Mouse (Mus musculus) stomach, postnatal 0 days (tissue): Measurements from ENCODE around the gene Afp. TPM values are rescaled to one million over a fixed set of nuclear protein-coding genes. Genes with fewer than 3 reads are reported as not detected.

ENCODE experiments used
- ATAC-seq: fragments of 200-750 bp; cut with Nextera tagmentation; 2 replicates; pipeline ENCODE4 v1.8.0; 2017; ENCODE audit not compliant: low FRiP score, low TSS enrichment
- DNase-seq: peaks from one replicate; pipeline ENCODE4 v3.0.0-alpha.2; 2016; ENCODE audit warnings: low spot score
- H3K27ac ChIP-seq: fragments of 300-500 bp; sonication (generic); replicated peaks from 2 replicates; pipeline ENCODE4 v1.5.1; 2014; ENCODE audit warnings: mild to moderate bottlenecking, control low read depth
- H3K27me3 ChIP-seq: fragments of 300-500 bp; sonication (generic); 2 replicates; pipeline ENCODE4 v1.6.1; 2014; ENCODE audit warnings: low read length; ENCODE audit not compliant: control insufficient read depth, insufficient read depth
- H3K36me3 ChIP-seq: fragments of 300-500 bp; sonication (generic); 2 replicates; pipeline ENCODE4 v1.6.1; 2014; ENCODE audit warnings: low read length, mixed read lengths; ENCODE audit not compliant: control insufficient read depth, insufficient read depth
- H3K4me1 ChIP-seq: fragments of 300-500 bp; sonication (generic); replicated peaks from 2 replicates; pipeline ENCODE4 v1.6.1; 2014; ENCODE audit warnings: antibody characterized with exemption; ENCODE audit not compliant: control insufficient read depth, insufficient read depth
- H3K4me2 ChIP-seq: fragments of 300-500 bp; sonication (generic); replicated peaks from 2 replicates; pipeline ENCODE4 v1.6.1; 2014; ENCODE audit warnings: low read depth, mild to moderate bottlenecking, control low read depth, moderate library complexity
- H3K4me3 ChIP-seq: fragments of 300-500 bp; sonication (generic); 2 replicates; pipeline ENCODE4 v1.5.1; 2014; ENCODE audit warnings: low read depth, low read length, control low read depth
- H3K9ac ChIP-seq: fragments of 300-500 bp; sonication (generic); 2 replicates; pipeline ENCODE4 v1.6.1; 2014; ENCODE audit warnings: mild to moderate bottlenecking, low read length, control low read depth, mixed read lengths
- H3K9me3 ChIP-seq: fragments of 300-500 bp; sonication (generic); 2 replicates; pipeline ENCODE4 v1.6.1; 2016; ENCODE audit warnings: low read length; ENCODE audit not compliant: control insufficient read depth
- CTCF ChIP-seq: IDR thresholded peaks from 2 replicates; pipeline ENCODE4 v1.5.1; 2016; ENCODE audit warnings: antibody characterized with exemption, low read depth, mild to moderate bottlenecking, moderate library complexity
- EP300 ChIP-seq: optimal IDR thresholded peaks from 2 replicates; pipeline ENCODE3; 2016; ENCODE audit warnings: antibody characterized with exemption
- WGBS: fragments of 180-500 bp; shearing (Covaris S2); extraction: QIAGEN DNeasy Blood & Tissue Kit; methylation state at CpG from one replicate; pipeline ENCODE4 v1.1.7; 2014; 5-methylcytosine and 5-hydroxymethylcytosine counted together
- polyA plus RNA-seq: library from polyadenylated mRNA; unstranded; fragments of >200 nt; fragmentation: Nextera tagmentation; extraction: Ambion mirVana; gene quantifications from 2 replicates; pipeline ENCODE4 v1.2.1, GENCODE M21; 2015

The Afp gene
- 25.1 and 56.2 TPM in 2 replicates for polyA plus RNA-seq

DNA sequence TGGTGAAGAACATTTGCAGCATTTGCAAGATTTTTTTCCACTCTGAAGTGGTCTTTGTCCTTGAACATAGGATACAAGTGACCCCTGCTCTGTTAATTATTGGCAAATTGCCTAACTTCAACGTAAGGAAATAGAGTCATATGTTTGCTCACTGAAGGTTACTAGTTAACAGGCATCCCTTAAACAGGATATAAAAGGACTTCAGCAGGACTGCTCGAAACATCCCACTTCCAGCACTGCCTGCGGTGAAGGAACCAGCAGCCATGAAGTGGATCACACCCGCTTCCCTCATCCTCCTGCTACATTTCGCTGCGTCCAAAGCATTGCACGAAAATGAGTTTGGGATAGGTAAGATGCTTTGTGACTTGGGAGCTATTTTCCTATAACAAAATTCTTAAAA lies at the start of gene Afp:
Gene Afp (plus strand): TSS at position 220 of the 400 bp plus-strand sequence.
- Histone ChIP-seq H3K27ac (no peak within 1 kb of the TSS), H3K4me1 (no peaks in the 10 kb centered on the region), H3K4me3 (no peak within 1 kb of the TSS), H3K27me3 (no peaks in the 10 kb centered on the region), H3K36me3 (no peaks in the 10 kb centered on the region), H3K9ac (no peak within 1 kb of the TSS), H3K4me2 (no peak within 1 kb of the TSS; the same call in 1 of the 2 replicates), H3K9me3 (no peaks in the 10 kb centered on the region)
- TF ChIP-seq CTCF = no peak
- ATAC-seq = no peak
- WGBS = 83% methylated on average over 7 of the region's 7 CpGs
- no peak for DNase-seq

DNA sequence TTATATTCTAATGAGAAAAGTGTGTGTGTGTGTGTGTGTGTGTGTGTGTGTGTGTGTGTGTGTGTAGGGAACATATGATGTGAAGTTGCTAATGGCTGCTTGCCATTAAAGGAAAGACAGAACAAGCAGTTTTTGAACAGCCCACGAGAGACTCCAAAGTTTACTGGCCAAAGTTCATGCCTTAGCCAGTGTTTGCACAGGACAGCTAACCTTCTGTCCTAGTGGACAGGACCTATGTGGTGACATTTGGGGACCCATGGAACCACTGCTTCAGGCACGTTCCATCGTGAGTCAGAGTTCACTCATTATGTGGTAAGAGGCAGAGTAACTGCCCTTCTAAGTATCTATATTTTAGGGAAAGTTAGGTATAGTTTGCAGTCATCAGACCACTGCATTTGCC lies 43.0 kb upstream of the Afp start:
- TF ChIP-seq EP300 (no peak), CTCF (no peak)
- Histone ChIP-seq H3K4me2 (no peak overlapping the region), H3K36me3 (no peaks in the 10 kb centered on the region), H3K27me3 (no peaks in the 10 kb centered on the region), H3K4me3 (no peak overlapping the region), H3K4me1 (no peaks in the 10 kb centered on the region), H3K9ac (no peak overlapping the region), H3K27ac (no peak overlapping the region), H3K9me3 (no peaks in the 10 kb centered on the region)
- 71% methylated on average over 3 of the region's 3 CpGs for WGBS
- DNase-seq (no peak), ATAC-seq (no peak)

DNA sequence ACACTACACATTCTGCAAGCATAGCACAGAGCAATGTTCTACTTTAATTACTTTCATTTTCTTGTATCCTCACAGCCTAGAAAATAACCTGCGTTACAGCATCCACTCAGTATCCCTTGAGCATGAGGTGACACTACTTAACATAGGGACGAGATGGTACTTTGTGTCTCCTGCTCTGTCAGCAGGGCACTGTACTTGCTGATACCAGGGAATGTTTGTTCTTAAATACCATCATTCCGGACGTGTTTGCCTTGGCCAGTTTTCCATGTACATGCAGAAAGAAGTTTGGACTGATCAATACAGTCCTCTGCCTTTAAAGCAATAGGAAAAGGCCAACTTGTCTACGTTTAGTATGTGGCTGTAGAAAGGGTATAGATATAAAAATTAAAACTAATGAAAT lies 40.6 kb upstream of the Afp start:
- Histone ChIP-seq H3K27ac (no peak overlapping the region), H3K4me3 (no peak overlapping the region), H3K9me3 (no peaks in the 10 kb centered on the region), H3K27me3 (no peaks in the 10 kb centered on the region), H3K9ac (no peak overlapping the region), H3K4me1 (no peaks in the 10 kb centered on the region), H3K4me2 (no peak overlapping the region), H3K36me3 (no peaks in the 10 kb centered on the region)
- WGBS = 63% methylated on average over 5 of the region's 5 CpGs
- TF ChIP-seq CTCF (no peak), EP300 (no peak)
- no peak for DNase-seq
- no peak for ATAC-seq

DNA sequence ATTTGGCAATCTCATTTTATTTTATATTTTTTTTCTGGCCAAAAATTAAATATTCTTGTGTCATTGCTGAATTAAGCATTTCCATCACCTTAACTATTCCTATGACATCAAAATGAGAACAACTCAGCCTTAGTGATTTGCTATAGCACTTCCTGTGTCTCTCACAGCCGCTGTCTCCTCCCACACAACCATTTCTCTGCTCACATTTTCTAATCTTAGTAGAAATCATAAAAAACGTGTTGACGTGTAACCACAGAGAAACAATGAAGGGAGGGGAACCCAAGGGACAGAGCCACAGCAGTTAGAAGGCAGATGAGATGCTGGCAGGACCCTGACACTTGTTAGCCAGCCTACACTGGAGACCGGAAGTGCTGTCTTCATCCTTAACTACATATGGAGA lies 37.8 kb upstream of the Afp start:
- no peaks in the 10 kb centered on the region for H3K9me3 ChIP-seq
- no peak overlapping the region for H3K4me3 ChIP-seq
- H3K27ac ChIP-seq = no peak overlapping the region
- ATAC-seq = no peak
- no peaks in the 10 kb centered on the region for H3K36me3 ChIP-seq
- H3K9ac ChIP-seq = no peak overlapping the region
- 70% methylated on average over 4 of the region's 4 CpGs for WGBS
- no peaks in the 10 kb centered on the region for H3K4me1 ChIP-seq
- TF ChIP-seq CTCF (no peak), EP300 (no peak)
- H3K4me2 ChIP-seq = no peak overlapping the region
- H3K27me3 ChIP-seq = no peaks in the 10 kb centered on the region
- no peak for DNase-seq

DNA sequence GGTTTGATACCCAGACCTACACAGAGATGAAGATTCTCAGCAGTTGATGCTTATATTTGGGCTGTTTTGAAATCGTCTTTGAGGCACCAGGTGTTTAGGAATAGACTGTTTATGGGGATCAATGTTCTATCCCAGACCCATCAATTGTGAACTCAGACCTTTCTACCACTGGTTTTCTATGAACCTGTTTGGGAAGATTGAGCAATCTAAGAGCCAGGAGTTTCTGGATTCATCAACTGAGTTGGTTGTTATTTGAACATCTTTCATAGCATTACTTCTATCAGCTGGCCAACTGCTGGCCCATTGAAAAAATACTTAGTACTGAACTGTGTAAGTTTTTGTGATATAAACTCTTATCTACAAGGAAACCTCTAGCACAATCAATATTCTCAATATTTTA lies 33.3 kb upstream of the Afp start:
- no peak overlapping the region for H3K4me3 ChIP-seq
- no peak for ATAC-seq
- 72% methylated on average over 1 of the region's 1 CpGs for WGBS
- no peak overlapping the region for H3K4me2 ChIP-seq
- no peaks in the 10 kb centered on the region for H3K9me3 ChIP-seq
- H3K27ac ChIP-seq = no peak overlapping the region
- TF ChIP-seq EP300 = no peak
- TF ChIP-seq CTCF = no peak
- H3K27me3 ChIP-seq = no peaks in the 10 kb centered on the region
- no peak overlapping the region for H3K9ac ChIP-seq
- H3K36me3 ChIP-seq = no peaks in the 10 kb centered on the region
- no peak for DNase-seq
- no peaks in the 10 kb centered on the region for H3K4me1 ChIP-seq

DNA sequence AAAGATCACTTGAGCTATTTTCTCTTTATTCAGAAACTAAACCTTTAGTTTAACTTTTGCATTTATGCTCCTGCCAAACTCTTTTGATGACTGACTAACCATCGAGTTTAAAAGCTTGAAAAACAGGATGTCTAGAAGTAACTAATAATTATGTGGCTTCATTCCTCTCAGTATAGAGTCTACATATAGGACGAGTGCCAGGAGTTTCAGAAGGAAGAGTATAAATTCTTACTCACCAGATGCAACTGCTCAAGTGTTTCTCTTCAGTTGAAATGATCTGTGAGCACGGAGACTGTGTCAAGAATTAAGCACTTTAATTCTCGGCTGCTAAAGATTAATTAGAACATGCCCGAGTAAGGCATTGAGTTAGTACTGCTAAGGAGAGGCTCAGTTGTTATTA lies 31.8 kb upstream of the Afp start:
- DNase-seq (no peak), ATAC-seq (no peak)

More for the DNA sequence above, 31.8 kb upstream of the Afp start:
- no peaks in the 10 kb centered on the region for H3K27me3 ChIP-seq
- WGBS = 27% methylated on average over 5 of the region's 5 CpGs
- no peak overlapping the region for H3K4me3 ChIP-seq
- H3K4me2 ChIP-seq = no peak overlapping the region
- no peak overlapping the region for H3K27ac ChIP-seq
- H3K9ac ChIP-seq = no peak overlapping the region
- no peaks in the 10 kb centered on the region for H3K9me3 ChIP-seq
- no peaks in the 10 kb centered on the region for H3K36me3 ChIP-seq
- no peaks in the 10 kb centered on the region for H3K4me1 ChIP-seq
- TF ChIP-seq CTCF (no peak), EP300 (no peak)
